Mouse (Mus musculus) colon, adult 2 months (tissue): ENCODE results near the gene Gm10220. TPM values are rescaled to one million over a fixed set of nuclear protein-coding genes. Genes with fewer than 3 reads are reported as not detected.

Experiments
- polyA plus RNA-seq: library from polyadenylated mRNA; depleted of rRNA; stranded (reverse); fragments of >200 nt; gene quantifications from 2 replicates; pipeline ENCODE4 v1.2.3, GENCODE M21; 2012; rRNA removed

The Gm10220 gene
- not detected in 2 replicates for polyA plus RNA-seq

DNA sequence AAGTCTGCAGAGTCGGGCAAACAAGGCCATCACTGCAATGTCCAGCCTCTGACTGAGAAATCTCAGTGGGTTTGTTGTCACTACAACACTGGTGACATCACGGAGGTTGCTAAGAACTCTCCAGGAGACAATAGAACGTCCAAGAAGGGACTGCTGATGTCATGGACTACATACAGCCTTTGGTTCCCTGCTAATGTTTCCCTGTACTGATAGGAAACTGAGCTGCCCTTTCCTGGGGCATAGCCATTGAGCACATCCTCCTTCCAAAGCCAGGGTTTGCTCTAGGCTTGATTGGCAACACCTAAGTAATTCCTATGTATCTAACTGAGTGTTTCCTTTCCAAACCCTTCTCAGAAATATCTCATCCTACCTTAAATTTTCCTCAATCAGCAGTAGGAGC is at the start of gene Gm10220:
TSS of gene Gm10220 (minus strand) at position 101 of the 400 bp plus-strand sequence.

DNA sequence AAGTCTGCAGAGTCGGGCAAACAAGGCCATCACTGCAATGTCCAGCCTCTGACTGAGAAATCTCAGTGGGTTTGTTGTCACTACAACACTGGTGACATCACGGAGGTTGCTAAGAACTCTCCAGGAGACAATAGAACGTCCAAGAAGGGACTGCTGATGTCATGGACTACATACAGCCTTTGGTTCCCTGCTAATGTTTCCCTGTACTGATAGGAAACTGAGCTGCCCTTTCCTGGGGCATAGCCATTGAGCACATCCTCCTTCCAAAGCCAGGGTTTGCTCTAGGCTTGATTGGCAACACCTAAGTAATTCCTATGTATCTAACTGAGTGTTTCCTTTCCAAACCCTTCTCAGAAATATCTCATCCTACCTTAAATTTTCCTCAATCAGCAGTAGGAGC is 16.0 kb downstream of the Gm10220 start, which contains the start of gene 5031410I06Rik:
TSS of gene 5031410I06Rik (minus strand) at position 101 of the 400 bp plus-strand sequence.

GRCm38 (mm10) chr5:26089191-26089590 is 32.0 kb downstream of the Gm10220 start, which contains the start of gene Gm10471:
Gm10471 (minus strand) TSS chr5:26089291.

Other genes with a start within 250 kb of the Gm10220 start
- gene Gm21663, start 179.0 kb downstream of the Gm10220 start, polyA plus RNA-seq, result not detected in 2 replicates
- gene Gm21671, start 167.0 kb downstream of the Gm10220 start, polyA plus RNA-seq, result not detected in 2 replicates
- gene Gm21680, start 148.8 kb downstream of the Gm10220 start, polyA plus RNA-seq, result not detected in 2 replicates
- not detected in 2 replicates for gene Gm21698, start 132.8 kb downstream of the Gm10220 start, polyA plus RNA-seq
- gene Gm1979, start 116.6 kb downstream of the Gm10220 start, polyA plus RNA-seq, result not detected in 2 replicates
- not detected in 2 replicates for gene Gm5862, start 98.5 kb downstream of the Gm10220 start, polyA plus RNA-seq
- gene Speer4a, start 81.9 kb downstream of the Gm10220 start, polyA plus RNA-seq, result not detected in 2 replicates
- not detected in 2 replicates for gene Gm7347, start 62.8 kb downstream of the Gm10220 start, polyA plus RNA-seq
- not detected in 2 replicates for gene Gm10471, start 32.1 kb downstream of the Gm10220 start, polyA plus RNA-seq
- gene 5031410I06Rik, start 16.1 kb downstream of the Gm10220 start, polyA plus RNA-seq, result not detected in 2 replicates
- not detected in 2 replicates for gene Gm7361, start 136.3 kb upstream of the Gm10220 start, polyA plus RNA-seq